Mouse (Mus musculus) right cerebral cortex, postnatal 36 days (tissue): ENCODE data around the gene Shisa8.

Experiments
- DNase-seq, 2 experiments: peaks; one replicate each; pipeline ENCODE4 v3.0.0; 2022; ENCODE audit warnings: low spot score in 2 of 2, mixed read lengths in 1 of 2

Shisa8 gene

DNA sequence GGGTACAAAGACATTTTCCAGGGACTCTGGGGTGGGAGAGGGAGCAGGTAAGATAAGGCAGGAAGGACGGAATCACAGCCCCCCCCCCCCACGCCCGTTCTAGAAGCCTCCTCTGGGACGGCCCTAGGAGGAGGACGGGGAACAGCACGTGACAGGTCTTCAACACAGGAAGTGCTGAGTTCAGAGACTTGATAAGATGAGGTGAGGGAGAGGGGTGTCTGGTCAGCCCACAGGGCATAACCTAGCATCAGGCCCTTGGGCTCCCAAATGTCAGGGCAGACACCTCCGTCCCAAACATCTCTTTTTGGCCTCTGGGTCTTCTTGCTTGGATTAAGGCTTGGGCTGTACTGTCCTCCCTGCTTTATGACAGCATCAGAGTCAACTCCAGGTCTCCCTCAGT lies 10.6 kb upstream of the Shisa8 start:
- no peak for DNase-seq

- DNase-seq, result no peak
Observed at GRCm38 (mm10) chr15:82221104-82221860, 8.7 kb upstream of the Shisa8 start.

DNA sequence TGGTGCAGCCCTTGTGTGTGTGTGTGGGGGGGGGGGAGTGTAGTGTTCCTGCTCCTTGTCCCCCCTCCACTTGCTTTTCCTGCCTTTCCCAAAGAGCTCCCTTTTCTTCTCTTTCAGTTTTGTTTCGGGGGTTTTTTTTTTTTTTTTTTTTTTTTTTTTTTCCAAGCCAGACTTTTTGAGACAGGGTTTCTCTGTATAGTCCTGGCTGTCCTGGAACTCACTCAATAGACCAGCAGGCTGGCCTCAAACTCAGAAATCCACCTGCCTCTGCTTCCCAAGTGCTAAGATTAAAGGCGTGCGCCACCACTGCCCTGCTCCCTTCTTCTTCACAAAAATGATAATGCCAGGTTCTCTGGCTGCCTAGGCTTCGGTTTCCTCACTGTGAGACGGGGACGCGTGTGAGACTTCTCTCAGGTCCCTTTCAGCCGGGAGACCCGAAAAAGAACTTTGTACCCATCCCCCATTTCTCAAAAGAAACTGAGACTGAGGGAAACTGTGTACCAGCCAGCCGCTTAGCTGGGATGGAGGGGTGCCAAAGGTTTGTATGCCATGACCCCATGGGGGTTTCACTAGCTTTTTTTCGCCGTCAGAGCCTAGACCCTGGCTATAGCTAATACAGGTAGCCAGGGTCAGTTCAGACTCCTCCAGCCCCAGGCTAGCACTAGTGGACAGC lies 7.5 kb upstream of the Shisa8 start:
- DNase-seq, result no peak

DNA sequence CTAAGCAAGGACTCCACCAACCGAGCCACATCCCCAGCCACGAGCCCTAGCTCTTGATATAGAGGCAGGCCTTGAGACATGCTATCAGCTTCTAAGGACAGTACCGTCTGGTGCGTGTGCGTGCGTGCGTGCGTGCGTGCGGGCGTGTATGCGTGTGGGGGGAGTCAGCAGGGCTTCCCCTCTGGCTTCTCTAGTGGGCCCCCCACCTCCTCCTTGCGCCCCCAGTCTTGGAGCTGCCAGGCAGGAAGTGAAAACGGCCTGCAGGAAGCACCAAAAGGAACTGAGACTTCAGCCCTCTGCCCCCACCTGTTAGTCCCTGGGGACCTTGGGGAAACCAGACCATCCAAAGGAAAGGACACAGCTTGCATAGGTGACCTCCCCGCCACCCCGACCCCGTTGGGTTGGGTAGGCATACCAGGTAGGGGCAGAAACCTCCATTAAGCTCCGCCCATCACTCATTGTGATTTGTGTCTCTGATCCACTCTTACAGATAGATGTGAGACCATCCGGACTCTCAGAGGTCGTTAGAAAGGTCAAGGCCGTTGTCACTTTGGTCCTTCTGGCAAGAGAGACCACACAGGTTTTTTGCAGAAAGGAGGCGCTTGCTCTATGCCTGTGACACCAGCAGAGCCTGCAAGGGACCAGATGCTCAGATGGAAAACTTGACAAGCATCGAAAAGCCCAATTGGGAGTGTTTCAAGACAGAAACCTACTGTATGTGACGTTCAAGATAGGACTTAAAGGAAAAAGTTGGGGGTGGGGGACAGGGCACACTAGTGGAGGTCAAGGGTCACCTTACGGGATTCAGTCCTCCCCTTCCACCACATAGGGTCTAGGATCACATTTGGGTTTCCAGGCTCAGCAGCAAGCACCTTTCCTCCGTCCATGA lies 6.4 kb upstream of the Shisa8 start:
- DNase-seq, result no peak

GRCm38 (mm10) chr15:82217980-82218379 lies 5.4 kb upstream of the Shisa8 start:
- DNase-seq, result no peak

- no peak for DNase-seq
Observed at GRCm38 (mm10) chr15:82217039-82217438, 4.4 kb upstream of the Shisa8 start.

DNA sequence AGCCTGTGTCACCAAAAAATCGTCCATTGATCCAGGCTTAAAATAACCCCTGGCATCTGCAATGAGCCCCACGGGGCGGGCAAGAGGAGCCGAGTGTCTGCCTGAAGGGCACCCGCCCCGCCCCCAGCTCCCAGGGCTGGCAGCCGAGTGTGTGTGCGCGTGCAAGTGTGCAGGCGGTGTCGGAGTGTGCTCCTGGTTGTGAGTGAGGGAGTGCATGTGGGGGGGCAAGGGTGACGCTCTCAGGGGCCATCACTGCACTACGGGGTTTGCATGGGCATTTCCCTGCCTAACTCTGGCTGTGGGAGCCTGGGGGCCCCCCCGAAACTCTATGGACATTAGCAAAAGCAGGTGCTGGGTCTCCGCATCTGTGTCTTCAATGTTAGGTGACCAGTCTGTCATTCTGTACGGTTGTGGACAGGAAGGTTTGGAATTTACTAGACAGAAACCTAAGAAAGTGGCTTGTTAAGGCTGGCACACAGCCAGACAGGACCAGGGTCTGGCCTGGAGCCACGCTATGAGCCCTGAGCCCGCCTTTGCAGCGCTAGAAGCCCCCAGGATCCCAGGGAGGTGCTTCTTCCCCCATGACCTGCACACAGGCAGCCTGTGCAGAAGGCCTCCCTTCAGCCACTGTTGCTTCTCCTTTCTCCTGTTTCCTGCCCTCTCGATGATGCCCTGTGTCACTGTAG lies 3.7 kb upstream of the Shisa8 start:
- DNase-seq, result no peak

DNA sequence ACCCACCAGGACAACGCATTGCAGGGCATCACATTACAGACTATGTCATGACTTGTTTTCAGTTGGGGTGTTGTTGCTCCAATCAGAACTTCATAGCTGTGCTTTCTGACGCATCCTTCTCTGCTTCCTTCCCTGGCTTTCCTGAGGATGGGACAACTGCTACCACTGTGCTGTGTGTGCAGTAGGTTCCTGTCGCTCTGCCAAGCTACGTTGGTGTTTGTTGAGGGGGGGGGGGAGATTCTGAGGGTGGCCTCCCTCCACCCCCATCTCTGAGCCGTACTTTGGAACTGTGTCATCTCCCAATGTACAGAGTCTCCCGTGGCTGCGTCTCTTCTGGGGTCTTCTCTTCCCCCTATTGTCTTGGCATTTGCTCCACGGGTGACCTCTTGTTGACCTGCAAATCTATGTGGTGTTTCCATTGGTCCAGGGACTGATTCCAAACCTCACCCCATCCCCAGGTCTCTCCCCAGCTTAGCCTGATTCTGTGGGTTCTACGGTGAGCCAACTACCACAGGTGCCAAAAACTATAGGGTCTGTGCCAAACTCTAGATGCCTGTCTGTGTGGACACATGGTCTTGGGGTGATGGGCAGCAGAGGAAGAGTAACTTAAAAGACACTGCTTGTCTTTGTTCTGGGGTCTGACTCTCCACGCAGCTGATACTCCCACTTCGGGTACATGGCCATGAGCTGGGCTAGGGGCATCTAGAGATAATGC lies 2.9 kb upstream of the Shisa8 start:
- DNase-seq, result no peak

GRCm38 (mm10) chr15:82213222-82213621 lies 607 bp upstream of the Shisa8 start:
- no peak for DNase-seq

DNA sequence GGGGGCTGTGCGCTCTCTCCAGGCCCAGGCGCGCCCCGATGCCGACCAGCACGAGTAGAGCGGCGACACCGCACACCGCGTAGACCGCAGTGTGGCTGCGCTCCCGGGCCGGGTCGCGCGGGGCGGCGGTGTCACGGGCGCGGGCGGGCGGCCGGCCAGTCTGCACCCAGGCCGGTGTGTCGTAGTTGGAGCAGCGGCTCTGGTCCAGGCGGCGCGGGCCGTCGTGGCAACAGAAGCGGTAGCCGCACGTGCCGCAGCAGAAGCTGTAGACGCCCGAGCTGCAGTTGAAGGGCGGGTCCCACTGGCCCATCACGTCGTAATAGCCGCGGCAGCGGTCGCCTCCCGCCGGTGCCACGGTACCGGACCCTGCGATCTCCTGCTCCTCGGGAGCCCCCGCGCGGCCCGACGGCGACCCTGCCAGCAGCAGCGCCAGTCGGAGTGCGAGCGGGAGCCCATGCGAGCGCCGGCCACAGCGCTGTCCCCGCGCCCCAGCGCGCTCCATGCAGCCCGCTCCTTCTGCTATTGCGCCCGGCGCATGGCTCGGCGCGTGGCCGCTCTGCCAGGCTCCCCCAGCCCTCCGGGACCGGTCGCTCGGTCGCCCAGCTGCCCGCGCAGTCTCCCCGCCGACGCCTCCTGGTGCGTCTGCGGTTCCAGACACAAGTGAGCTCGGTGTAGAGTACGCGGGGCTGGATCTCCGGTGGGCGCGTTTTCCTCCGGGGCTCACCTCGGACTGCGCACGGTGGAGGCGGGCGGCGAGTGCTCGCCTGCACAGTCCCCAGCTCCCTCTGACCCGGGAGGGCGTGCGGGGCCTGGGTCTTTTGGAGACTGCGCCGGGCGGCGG lies 484 bp downstream of the Shisa8 start:
- no peak for DNase-seq

DNA sequence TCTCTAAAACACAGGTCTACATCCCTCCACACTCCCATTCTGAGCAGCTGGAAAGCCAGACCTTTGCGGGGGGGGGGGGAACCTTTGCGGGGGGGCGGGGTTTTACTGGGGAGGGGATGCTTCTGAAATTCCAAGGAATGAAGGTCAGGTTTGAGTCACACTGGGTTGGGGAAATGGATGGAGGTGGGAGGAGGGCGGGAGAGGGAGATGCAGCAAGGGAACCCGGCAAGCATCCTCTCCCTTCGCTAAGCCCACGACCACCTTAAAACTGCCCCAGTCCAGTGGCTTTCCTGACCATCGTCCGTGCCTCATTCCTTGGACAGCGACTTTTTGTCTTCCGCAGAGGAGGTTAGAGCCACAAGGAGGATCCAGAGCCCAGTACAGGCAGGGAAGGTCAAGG lies 1.3 kb downstream of the Shisa8 start:
- no peak for DNase-seq

- no peak for DNase-seq
Observed at GRCm38 (mm10) chr15:82210801-82211200, 1.8 kb downstream of the Shisa8 start.

GRCm38 (mm10) chr15:82209295-82210050 lies 3.1 kb downstream of the Shisa8 start:
- DNase-seq, result no peak

GRCm38 (mm10) chr15:82208307-82208706 lies 4.3 kb downstream of the Shisa8 start:
- DNase-seq, result no peak

- no peak for DNase-seq
Observed at GRCm38 (mm10) chr15:82207504-82208219, 5.0 kb downstream of the Shisa8 start.

GRCm38 (mm10) chr15:82207105-82207459 lies 5.5 kb downstream of the Shisa8 start:
- no peak for DNase-seq

- no peak for DNase-seq
Observed at GRCm38 (mm10) chr15:82206365-82207104, 6.1 kb downstream of the Shisa8 start.

- no peak for DNase-seq
Observed at GRCm38 (mm10) chr15:82204680-82205371, 7.8 kb downstream of the Shisa8 start.
